Mouse (Mus musculus): Measurements from ENCODE around the gene Pde4d. TPM values are rescaled to one million over a fixed set of nuclear protein-coding genes. Genes with fewer than 3 reads are reported as not detected.

Gene Pde4d
- polyA plus RNA-seq, 1 experiment from 2014 or later = 32.1 TPM

GRCm38 (mm10) chr13:109659103-109659502 lies 1209.4 kb downstream of the Pde4d start:
- H3K9ac ChIP-seq (replicated peaks; ENCODE audit: low read depth, low read length) = no peak overlapping the region
- WGBS = 91% methylated on average over 6 of the region's 6 CpGs

GRCm38 (mm10) chr13:109661345-109661744 lies 1211.6 kb downstream of the Pde4d start:
- Histone ChIP-seq H3K9ac (replicated peaks; ENCODE audit: low read depth, low read length) (no peak overlapping the region), H3K9me3 (ENCODE audit: control insufficient read depth, low read length) (no peaks in the 10 kb centered on the region), H3K4me2 (ENCODE audit: low read depth, low read length) (no peak overlapping the region), H3K27ac (ENCODE audit: low read depth, low read length) (no peak overlapping the region), H3K36me3 (ENCODE audit: control insufficient read depth, insufficient read depth, low read length) (no peaks in the 10 kb centered on the region), H3K4me1 (ENCODE audit: control insufficient read depth, insufficient read depth, low read length) (peaks cover 5% of the 10 kb centered on the region; the same call in 1 of the 2 replicates), H3K4me3 (ENCODE audit: low read depth, low read length) (no peak overlapping the region), H3K27me3 (ENCODE audit: control insufficient read depth, insufficient read depth, low read length) (no peaks in the 10 kb centered on the region)
- WGBS = 81% methylated on average over 3 of the region's 3 CpGs
- ATAC-seq (ENCODE audit: low read depth) = no peak

More at GRCm38 (mm10) chr13:109659103-109659502, 1209.4 kb downstream of the Pde4d start:
- Histone ChIP-seq H3K27me3 (ENCODE audit: control insufficient read depth, insufficient read depth, low read length) (no peaks in the 10 kb centered on the region), H3K36me3 (ENCODE audit: control insufficient read depth, insufficient read depth, low read length) (no peaks in the 10 kb centered on the region), H3K27ac (ENCODE audit: low read depth, low read length) (no peak overlapping the region), H3K4me1 (ENCODE audit: control insufficient read depth, insufficient read depth, low read length) (0 out of 2 replicates have a peak, but pooled peaks cover 3% of the 10 kb centered on the region), H3K9me3 (ENCODE audit: control insufficient read depth, low read length) (no peaks in the 10 kb centered on the region), H3K4me3 (ENCODE audit: low read depth, low read length) (no peak overlapping the region), H3K4me2 (ENCODE audit: low read depth, low read length) (no peak overlapping the region)
- ATAC-seq (ENCODE audit: low read depth) = no peak

- Histone ChIP-seq H3K4me2 (ENCODE audit: low read depth, low read length) (no peak overlapping the region), H3K9ac (replicated peaks; ENCODE audit: low read depth, low read length) (no peak overlapping the region), H3K27ac (ENCODE audit: low read depth, low read length) (no peak overlapping the region), H3K36me3 (ENCODE audit: control insufficient read depth, insufficient read depth, low read length) (no peaks in the 10 kb centered on the region), H3K9me3 (ENCODE audit: control insufficient read depth, low read length) (no peaks in the 10 kb centered on the region), H3K4me3 (ENCODE audit: low read depth, low read length) (no peak overlapping the region), H3K27me3 (ENCODE audit: control insufficient read depth, insufficient read depth, low read length) (no peaks in the 10 kb centered on the region), H3K4me1 (ENCODE audit: control insufficient read depth, insufficient read depth, low read length) (peaks cover 6% of the 10 kb centered on the region; the same call in 1 of the 2 replicates)
- ATAC-seq (ENCODE audit: low read depth) = no peak
- WGBS = 76% methylated on average over 5 of the region's 5 CpGs
These were observed 1212.4 kb downstream of the Pde4d start for GRCm38 (mm10) chr13:109662099-109662498.

- Histone ChIP-seq H3K27me3 (ENCODE audit: control insufficient read depth, insufficient read depth, low read length) (no peaks in the 10 kb centered on the region), H3K27ac (ENCODE audit: low read depth, low read length) (no peak overlapping the region), H3K36me3 (ENCODE audit: control insufficient read depth, insufficient read depth, low read length) (no peaks in the 10 kb centered on the region), H3K9ac (replicated peaks; ENCODE audit: low read depth, low read length) (no peak overlapping the region), H3K4me1 (ENCODE audit: control insufficient read depth, insufficient read depth, low read length) (peaks cover 6% of the 10 kb centered on the region; the same call in 1 of the 2 replicates), H3K4me3 (ENCODE audit: low read depth, low read length) (no peak overlapping the region), H3K4me2 (ENCODE audit: low read depth, low read length) (no peak overlapping the region), H3K9me3 (ENCODE audit: control insufficient read depth, low read length) (no peaks in the 10 kb centered on the region)
- ATAC-seq (ENCODE audit: low read depth) = no peak
- 66% methylated on average over 3 of the region's 3 CpGs for WGBS
These were observed 1213.0 kb downstream of the Pde4d start for GRCm38 (mm10) chr13:109662731-109663130.

- no peak overlapping the region for H3K4me3 ChIP-seq (ENCODE audit: low read depth, low read length)
- ATAC-seq (ENCODE audit: low read depth) = peak; percentile 78
- no peaks in the 10 kb centered on the region for H3K36me3 ChIP-seq (ENCODE audit: control insufficient read depth, insufficient read depth, low read length)
- H3K4me2 ChIP-seq (ENCODE audit: low read depth, low read length) = no peak overlapping the region
- WGBS = 45% methylated on average over 10 of the region's 10 CpGs
- H3K27ac ChIP-seq (ENCODE audit: low read depth, low read length) = peak overlapping the region; percentile 31; the same call in 1 of the 2 replicates
- peaks cover 6% of the 10 kb centered on the region; the same call in 1 of the 2 replicates for H3K4me1 ChIP-seq (ENCODE audit: control insufficient read depth, insufficient read depth, low read length)
- H3K9ac ChIP-seq (replicated peaks; ENCODE audit: low read depth, low read length) = no peak overlapping the region
- no peaks in the 10 kb centered on the region for H3K9me3 ChIP-seq (ENCODE audit: control insufficient read depth, low read length)
- no peaks in the 10 kb centered on the region for H3K27me3 ChIP-seq (ENCODE audit: control insufficient read depth, insufficient read depth, low read length)
These were observed 1215.4 kb downstream of the Pde4d start for GRCm38 (mm10) chr13:109664956-109665802.

- H3K27me3 ChIP-seq (ENCODE audit: control insufficient read depth, insufficient read depth, low read length) = no peaks in the 10 kb centered on the region
- H3K9ac ChIP-seq (replicated peaks; ENCODE audit: low read depth, low read length) = no peak overlapping the region
- H3K4me1 ChIP-seq (ENCODE audit: control insufficient read depth, insufficient read depth, low read length) = peaks cover 6% of the 10 kb centered on the region; the same call in 1 of the 2 replicates
- no peaks in the 10 kb centered on the region for H3K36me3 ChIP-seq (ENCODE audit: control insufficient read depth, insufficient read depth, low read length)
- ATAC-seq (ENCODE audit: low read depth) = no peak
- H3K4me3 ChIP-seq (ENCODE audit: low read depth, low read length) = no peak overlapping the region
- 84% methylated on average over 10 of the region's 10 CpGs for WGBS
- H3K27ac ChIP-seq (ENCODE audit: low read depth, low read length) = 0 out of 2 replicates have a peak overlapping the region, but pooled peaks have one; percentile 31
- no peak overlapping the region for H3K4me2 ChIP-seq (ENCODE audit: low read depth, low read length)
- no peaks in the 10 kb centered on the region for H3K9me3 ChIP-seq (ENCODE audit: control insufficient read depth, low read length)
These were observed 1216.2 kb downstream of the Pde4d start for GRCm38 (mm10) chr13:109665803-109666403.

- Histone ChIP-seq H3K4me3 (ENCODE audit: low read depth, low read length) (no peak overlapping the region), H3K27me3 (ENCODE audit: control insufficient read depth, insufficient read depth, low read length) (no peaks in the 10 kb centered on the region), H3K4me1 (ENCODE audit: control insufficient read depth, insufficient read depth, low read length) (peaks cover 9% of the 10 kb centered on the region; the same call in 1 of the 2 replicates), H3K9ac (replicated peaks; ENCODE audit: low read depth, low read length) (no peak overlapping the region), H3K36me3 (ENCODE audit: control insufficient read depth, insufficient read depth, low read length) (no peaks in the 10 kb centered on the region), H3K9me3 (ENCODE audit: control insufficient read depth, low read length) (no peaks in the 10 kb centered on the region), H3K27ac (ENCODE audit: low read depth, low read length) (no peak overlapping the region), H3K4me2 (ENCODE audit: low read depth, low read length) (no peak overlapping the region)
- WGBS = 81% methylated on average over 4 of the region's 4 CpGs
- no peak for ATAC-seq (ENCODE audit: low read depth)
These were observed 1220.2 kb downstream of the Pde4d start for GRCm38 (mm10) chr13:109669965-109670364.

GRCm38 (mm10) chr13:109671589-109672347 lies 1222.0 kb downstream of the Pde4d start:
- H3K27me3 ChIP-seq (ENCODE audit: control insufficient read depth, insufficient read depth, low read length) = no peaks in the 10 kb centered on the region
- H3K9me3 ChIP-seq (ENCODE audit: control insufficient read depth, low read length) = no peaks in the 10 kb centered on the region
- no peak overlapping the region for H3K27ac ChIP-seq (ENCODE audit: low read depth, low read length)
- WGBS = 34% methylated on average over 8 of the region's 8 CpGs
- no peak overlapping the region for H3K4me3 ChIP-seq (ENCODE audit: low read depth, low read length)
- no peak overlapping the region for H3K9ac ChIP-seq (replicated peaks; ENCODE audit: low read depth, low read length)
- H3K4me1 ChIP-seq (ENCODE audit: control insufficient read depth, insufficient read depth, low read length) = 0 out of 2 replicates have a peak, but pooled peaks cover 3% of the 10 kb centered on the region
- ATAC-seq (ENCODE audit: low read depth) = no peak
- H3K36me3 ChIP-seq (ENCODE audit: control insufficient read depth, insufficient read depth, low read length) = no peaks in the 10 kb centered on the region
- no peak overlapping the region for H3K4me2 ChIP-seq (ENCODE audit: low read depth, low read length)

Data from neural tube, embryonic 14.5 days (tissue).